Mouse (Mus musculus): ENCODE data around the gene Rpa1. TPM values are rescaled to one million over a fixed set of nuclear protein-coding genes. Genes with fewer than 3 reads are reported as not detected.
"Not testable (repeated sequence)": the region's sequence is repeated elsewhere in the genome, so short reads cannot be mapped to it uniquely, and the experiment has no call there.

Rpa1 gene
- 145 and 158 TPM in 2 replicates for polyA plus RNA-seq (2015; fragmentation: Nextera tagmentation; extraction: Ambion mirVana)

DNA sequence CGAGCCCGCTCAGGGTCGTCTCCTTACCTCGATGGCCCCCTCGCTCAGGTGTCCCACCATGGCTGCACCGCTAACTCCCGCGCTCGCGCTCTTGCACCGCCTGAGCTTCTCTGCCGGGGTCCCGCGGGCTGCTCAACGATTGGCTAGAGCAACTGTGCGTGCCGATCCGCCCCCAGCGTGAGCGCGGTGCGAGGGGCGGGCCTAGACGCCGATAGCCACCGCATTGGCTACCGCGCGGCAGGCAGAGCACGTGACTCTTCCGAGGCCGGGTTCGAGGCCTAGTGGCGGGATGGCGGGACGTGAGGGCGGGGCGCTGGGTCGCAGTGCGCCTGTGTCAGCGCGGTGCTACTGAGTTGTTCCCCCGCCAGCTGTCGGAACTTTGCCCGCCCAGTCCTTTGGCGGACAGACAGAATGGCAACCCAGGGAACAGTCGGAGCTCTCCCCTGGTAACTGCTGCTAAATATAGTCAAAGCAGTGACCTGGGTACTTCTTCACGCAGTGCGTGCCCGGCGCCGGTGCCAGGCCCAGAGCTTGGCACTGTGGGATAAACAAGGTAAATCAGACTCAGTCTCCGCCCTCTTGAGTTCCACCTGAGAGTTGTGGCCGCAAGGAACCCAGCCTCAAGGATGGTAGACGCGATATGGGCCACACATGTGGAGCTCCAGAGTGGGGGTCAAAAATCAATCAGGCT, at the start of gene Rpa1, which contains the start of gene Smyd4:
Gene Rpa1 (minus strand): TSS at position 126 of the 691 bp plus-strand sequence.
Gene Smyd4 (plus strand): TSS at position 235 of the 691 bp plus-strand sequence.
- DNase-seq (ENCODE audit: low spot score) = peak; percentile 98

DNA sequence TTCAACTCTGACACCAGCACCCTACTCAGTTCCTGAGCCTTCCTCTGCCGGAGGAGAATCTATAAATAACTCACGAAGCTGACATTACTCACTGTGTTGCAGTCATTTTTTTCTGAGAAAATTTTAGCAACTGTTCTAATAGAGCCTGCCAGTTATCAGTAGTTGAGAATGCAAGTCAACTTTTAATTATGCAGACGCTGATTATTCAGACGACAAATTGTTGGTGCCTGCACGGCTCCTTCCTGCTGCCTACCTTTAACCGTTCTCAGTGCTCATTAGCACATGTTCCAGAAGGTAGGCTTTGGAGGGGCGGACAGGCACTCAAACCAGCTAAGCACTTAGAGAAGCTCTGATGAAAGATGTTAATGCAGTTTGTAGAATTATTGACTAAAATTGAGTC, 49.3 kb upstream of the Rpa1 start:
- DNase-seq (ENCODE audit: low spot score) = no peak

DNA sequence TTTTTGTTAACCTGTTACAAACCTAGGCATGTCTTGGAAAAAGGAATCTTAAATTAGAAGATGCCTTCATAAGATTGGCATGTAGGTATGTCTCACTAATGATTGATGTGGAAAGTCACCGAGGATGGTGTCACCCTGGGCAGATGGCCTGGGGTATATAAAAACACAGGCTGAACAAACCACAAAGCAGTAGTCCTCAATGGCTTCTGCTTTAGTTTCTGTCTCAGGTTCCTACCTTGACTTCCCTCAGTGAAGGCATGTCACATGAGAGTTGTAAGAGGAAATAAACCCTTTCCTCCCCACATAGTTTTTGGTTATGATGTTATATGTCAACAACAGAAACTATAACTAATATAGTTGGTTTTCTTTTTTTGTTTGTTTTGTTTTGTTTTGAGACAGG, 47.5 kb upstream of the Rpa1 start:
- no peak for DNase-seq (ENCODE audit: low spot score)

DNA sequence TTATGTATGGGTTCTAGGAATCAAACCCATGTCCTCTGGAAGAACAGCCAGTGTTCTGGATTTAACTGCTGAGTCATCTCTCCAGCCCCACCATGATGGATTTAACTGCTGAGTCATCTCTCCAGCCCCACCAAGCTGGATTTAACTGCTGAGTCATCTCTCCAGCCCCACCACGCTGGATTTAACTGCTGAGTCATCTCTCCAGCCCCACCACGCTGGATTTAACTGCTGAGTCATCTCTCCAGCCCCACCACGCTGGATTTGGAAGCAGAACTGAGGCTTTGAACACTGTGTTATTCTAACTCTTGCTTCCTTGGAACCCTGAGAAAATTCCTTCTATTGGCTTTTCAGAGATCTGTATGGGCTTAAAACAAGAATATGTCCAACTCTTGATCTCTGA, 35.4 kb upstream of the Rpa1 start:
- DNase-seq (ENCODE audit: low spot score) = not testable (repeated sequence)

DNA sequence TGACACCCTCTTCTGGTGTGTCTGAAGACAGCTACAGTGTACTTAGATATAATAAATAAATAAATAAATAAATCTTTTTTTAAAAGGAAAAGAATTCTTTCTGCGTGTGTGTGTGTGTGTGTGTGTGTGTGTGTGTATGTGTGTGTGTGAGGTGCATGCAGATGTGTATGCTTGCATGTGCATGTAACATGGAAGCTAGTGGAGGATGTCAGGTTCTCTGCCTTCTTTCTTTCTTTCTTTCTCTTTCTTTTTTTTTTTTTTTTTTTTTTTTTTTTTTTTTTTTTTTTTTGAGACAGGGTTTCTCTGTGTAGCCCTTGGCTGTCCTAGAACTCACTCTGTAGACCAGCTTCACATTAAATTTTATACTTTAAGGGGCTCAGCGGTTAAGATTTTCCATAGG, 30.7 kb upstream of the Rpa1 start:
- not testable (repeated sequence) for DNase-seq (ENCODE audit: low spot score)

DNA sequence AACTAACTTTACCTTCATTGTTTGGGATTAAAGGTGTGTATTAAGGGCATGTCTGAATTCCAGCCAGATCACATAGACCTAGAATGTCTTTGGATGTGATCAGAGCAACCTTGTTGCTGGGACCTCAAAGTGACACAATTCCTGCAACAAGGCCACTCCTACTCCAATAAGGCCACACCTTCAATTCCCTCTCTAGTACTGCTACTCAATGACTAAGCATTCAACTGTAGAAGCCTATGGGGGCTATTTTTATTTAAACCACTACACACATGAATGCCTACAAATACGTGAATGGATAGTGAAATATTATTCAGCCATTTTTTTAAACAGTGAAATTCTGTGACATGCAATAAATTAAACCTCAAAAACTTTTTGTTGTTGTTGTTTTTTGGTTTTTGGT, 29.0 kb upstream of the Rpa1 start:
- DNase-seq (ENCODE audit: low spot score) = no peak

DNA sequence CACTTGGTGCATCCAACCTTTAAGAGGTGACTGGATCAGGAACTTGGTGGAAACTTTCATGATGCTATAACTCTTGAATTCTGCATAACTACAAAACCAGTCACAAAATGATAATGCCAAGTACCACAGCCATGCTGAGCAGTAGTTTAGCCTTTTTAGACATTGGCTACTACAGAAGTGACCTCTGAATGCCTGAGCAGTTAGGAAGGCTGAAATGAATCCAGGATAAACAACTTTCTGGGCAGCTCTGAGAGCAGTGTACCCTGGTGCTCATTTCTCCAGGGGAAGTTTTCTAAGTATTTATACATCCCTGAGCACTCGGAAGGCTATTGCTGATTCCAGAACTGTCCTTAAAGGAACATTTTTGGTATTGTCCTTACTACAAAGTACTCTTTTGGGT, 7.4 kb upstream of the Rpa1 start:
- no peak for DNase-seq (ENCODE audit: low spot score)

DNA sequence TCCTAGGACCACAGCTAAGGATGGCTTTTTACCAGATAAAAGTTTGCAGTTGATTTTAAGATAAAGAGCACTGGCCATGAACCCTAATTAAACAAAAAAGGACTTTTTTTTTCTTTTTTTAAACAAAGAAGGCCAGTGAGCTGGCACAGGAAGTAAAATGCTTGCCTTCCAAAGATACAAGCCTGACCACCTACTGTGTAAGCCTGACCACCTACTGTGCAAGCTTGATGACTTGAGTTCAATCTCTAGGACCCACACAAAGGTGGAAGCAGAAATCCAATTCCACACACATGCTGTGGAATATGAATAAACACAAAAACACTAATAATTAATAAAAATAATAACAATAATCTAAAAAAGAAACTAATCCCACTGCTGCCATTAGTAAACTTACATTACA, 3.1 kb upstream of the Rpa1 start:
- no peak for DNase-seq (ENCODE audit: low spot score)

DNA sequence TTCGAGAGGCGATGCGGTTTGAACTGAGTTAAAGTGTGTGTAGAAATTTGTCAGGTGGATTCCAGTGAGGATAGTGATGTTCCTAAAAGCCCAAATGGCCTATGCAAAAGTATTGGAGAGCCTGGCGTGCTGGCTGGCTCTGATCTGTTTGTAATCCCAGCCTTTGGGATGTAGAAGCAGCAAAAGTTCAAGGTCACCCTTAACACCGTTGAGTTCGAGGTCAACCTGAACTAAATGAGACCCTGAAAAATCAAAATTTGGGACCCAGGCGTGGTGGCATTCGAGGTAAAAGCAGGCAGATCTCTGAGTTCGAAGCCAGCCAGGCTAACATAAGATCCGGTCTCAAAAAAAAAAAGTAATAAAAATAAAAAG, 752 bp upstream of the Rpa1 start:
- DNase-seq (ENCODE audit: low spot score) = no peak

DNA sequence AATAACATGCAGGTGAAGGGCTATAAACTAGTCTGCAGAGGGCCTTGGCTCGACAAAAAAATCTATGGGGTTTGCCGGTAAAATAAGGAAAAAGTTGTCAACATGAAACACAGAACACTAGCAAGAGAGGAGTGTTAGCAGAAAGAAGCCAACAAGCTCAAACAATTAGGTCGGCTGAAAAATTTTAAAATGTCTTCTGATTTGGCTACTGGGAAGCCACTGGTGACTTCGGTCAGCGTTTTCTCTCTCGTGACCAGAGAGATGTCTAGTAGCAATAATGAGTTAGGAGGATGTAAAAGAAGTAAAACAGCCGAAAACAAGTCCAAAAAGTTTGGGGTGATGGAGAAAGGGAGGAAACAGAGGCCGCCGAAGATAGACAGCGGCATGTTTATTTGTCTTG, 528 bp downstream of the Rpa1 start:
- DNase-seq (ENCODE audit: low spot score) = no peak

DNA sequence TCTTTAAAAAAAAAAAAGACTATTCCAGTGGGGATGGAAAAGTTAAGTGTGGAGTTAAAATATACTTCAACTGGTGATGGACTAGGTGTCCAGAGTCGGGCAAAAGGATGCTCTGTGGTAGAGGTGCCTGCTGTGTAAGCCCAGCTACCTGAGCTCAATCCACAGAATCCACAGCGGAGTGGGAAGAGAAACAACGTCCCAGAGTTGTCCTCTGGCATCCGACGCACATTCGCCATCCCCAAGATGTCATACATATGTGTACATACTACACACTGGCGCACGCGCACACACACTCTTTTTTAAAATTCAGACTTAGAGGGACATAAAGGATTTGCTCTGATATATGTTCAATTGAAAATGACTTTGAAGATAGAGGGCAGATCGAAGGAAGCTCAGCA, 937 bp downstream of the Rpa1 start:
- no peak for DNase-seq (ENCODE audit: low spot score)

DNA sequence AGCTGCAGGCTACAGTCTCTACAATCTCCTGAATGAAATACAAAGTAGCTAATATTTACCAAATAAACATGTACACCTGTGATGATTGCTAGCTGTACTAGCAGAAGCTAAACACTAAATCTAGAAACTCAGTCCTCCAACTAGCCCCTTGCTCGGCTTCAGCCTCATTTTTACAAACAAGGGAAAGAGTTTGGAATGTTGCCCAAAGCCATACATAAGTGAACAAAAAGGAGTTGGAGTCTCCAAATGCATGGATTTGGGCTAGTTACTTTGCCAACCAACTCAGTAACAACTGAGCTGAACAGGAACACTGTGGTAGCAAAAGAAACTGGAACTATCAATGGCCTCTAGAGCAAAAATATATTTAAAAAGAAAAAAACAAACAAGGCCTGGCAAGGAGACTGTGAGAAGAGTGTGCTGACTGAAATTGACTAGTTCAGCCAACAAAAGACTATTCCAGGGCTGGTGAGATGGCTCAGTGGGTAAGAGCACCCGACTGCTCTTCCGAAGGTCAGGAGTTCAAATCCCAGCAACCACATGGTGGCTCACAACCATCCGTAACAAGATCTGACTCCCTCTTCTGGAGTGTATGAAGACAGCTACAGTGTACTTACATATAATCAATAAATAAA, 1.5 kb downstream of the Rpa1 start:
- no peak for DNase-seq (ENCODE audit: low spot score)

DNA sequence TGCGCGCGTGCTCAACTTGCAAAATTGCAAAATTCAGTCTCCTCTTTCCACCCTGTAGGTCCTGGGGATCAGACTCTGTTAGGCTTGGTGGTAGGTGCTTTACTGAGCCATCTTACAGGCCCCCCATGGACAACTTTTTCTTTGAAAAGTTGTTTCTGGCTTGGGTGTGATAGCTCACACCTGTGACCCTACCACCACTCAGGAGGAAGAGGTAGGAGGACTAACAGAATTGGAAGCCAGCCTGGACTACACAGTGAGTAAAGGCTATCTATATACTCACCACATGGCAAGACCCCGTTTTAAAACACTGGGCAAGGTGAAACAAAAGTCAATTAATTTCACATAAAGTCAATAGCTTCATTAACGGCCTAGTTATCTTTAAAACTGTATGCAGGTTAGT, 3.4 kb downstream of the Rpa1 start:
- no peak for DNase-seq (ENCODE audit: low spot score)

DNA sequence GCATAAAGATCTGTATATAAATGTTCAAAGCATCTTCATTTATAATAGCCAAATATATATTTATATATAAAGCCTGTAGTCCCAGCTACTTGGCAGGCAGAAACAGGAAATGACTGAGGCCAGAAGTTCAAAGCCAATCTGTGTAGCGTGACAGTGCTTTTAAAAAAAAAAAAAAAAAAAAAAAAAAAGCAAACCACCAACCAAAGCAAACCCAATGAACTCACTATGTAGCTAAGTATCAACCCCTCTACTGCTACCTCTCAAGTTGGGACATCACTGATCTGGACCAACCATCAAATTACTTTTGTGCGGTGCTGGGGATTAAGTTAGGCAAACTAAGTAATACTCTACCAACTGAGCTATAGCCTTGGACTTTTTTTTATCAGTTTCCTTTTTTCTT, 4.0 kb downstream of the Rpa1 start:
- DNase-seq (ENCODE audit: low spot score) = peak; percentile 45

DNA sequence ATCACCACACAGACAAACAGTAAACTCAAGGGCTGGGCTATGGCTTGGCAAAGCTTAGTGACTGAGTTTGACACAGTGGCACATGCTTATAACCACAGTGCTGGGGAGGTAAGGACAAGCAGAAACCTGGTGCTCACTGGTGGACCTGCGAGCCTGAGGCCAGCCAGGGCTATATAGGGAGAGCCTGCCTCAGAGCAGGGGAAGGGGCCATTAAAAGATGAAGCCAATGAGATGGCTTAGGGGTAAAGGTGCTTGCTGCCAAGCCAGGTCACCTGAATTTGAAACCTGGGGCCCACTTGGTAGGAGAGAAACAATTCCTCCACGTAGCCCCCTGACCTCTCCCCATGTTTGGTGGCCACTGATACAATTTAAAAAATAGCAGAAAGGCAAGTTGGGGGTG, 5.0 kb downstream of the Rpa1 start:
- DNase-seq (ENCODE audit: low spot score) = no peak

DNA sequence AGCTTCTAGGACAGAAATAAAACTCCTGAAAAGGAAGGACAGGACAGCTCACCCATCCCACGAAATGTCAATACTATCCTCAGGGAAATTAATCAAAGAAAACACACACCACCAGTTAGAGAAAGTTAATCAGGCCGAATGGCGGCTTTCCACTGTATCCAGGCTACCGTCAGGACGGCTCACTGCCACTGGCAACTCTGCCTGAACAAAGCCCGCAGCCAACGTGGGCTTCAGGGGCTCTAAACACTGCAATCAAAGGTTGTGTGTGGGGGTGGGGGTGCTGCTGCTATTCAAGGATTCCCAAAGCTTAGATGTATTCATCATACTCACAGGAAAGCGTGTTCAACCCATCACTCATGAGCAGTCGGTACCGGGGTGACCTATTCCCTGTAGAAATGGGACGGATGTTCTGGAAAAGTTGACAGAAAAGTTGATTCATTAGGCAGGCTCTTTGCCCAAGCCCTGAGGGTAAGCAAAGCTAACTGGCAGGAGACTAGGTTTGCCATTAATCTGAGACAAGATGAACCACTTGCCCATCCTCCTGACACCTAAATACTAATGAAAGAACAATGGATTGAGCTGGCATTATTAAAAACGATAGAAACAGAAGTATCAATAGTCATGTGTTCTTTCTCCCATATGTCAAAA, 7.3 kb downstream of the Rpa1 start:
- no peak for DNase-seq (ENCODE audit: low spot score)

DNA sequence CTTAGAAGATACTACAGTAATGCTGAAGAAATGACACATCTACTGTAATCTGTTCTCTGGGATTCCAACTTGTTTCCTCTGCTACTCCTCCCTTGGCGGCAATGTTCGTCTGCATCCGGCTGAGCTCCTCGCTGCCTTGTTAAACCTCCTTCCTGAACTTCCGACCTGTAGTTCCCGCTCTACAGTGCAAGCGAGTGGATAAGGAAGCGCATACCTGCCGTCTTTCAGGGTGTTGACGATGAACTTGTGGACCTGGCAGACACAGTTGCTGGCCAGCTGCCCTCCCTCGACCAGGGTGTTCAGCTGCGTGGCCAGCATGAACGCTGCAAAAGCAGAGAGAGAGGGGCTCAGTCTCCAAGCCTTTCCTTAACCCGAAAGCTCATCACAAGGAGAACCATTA, 8.0 kb downstream of the Rpa1 start:
- no peak for DNase-seq (ENCODE audit: low spot score)

DNA sequence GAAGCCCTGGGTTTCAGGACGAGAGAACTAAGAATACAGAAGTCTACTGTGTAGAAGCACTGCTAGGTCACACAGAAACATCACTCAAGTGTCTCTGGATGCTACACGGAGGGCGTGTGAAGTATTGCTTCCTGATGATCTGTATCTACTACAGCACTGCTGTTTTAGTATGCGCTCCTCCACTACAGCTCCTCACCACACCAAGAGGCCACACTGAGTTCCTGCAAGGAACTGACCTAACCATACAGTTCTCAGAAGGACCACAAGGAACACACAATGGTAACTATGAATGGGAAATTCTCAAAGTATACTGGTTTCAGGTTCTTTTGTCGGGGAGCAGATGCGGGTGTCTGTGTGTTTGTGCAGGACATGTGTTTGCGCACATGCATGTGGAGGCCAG, 10.9 kb downstream of the Rpa1 start:
- DNase-seq (ENCODE audit: low spot score) = no peak

DNA sequence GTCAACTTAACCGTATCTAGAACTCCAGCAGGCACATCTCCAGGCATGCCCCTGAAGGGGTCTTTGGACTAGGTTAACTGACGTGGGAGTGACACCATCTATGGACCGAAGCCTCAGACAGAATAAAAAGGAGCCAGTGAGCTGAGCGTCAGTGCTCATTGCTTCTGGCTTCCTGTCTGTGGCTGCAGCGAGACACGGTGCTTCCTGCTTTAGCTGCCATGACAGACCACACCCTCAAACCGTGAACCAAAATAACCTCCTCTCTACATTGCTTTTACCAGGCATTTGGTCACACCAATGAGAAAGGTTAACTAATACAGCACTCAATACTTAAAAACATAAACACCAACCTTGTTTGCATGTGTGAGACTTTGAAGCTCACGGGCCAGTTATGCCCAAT, 11.4 kb downstream of the Rpa1 start:
- DNase-seq (ENCODE audit: low spot score) = peak; percentile 57

DNA sequence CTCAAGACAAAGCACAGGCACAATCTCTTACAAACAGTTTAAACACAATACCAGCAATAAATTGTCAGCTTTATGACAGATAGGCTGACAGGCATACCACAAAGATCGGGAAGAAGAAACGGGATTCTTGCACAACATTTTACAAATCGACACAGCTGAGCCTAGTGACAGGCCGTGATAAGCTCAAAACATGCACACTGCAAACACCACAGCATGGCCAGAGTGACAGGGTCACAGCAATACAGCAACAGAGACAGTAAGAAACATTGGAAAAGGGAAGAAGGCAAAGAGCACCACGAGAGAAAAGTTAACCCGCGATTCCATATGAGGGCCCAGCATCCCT, 22.2 kb downstream of the Rpa1 start:
- no peak for DNase-seq (ENCODE audit: low spot score)

DNA sequence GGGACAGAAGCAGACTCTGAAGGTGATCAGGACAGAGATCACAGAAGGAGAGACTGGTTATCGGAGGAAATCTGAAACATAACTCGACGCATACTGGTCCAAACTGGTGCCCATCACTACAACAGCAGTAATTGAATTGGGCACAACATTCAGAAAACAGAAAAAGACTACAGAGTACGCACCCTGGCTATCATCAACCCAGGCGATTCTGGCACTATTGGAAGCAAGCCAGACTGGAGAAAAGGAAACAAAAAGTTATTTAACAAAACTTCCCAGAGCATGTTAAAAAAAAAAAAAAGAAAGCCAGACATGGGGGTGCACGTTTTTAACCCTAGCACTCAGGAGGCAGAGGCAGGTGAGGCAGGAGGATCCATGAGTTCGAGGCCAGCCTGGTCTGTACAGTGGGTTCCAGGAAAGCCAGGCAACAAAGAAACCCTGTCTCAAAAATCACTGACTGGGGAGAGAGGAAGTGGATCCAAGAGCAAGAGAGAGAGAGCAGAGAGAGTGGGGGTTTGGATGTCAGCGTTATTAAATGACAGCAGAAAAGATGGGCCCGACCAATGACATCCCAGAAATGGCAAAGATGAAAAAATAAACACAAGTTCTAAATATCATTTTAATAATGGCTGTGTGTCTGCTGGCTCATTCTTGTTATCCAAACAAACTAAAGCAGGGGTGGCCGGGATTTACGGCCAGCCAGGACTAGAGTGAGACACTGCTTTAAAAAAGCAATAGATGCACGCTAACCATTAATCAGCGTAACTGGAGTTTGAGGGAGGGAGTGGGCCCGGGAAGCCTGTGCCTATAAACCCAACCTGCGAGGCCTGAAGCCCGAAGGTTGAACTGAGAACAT, 22.8 kb downstream of the Rpa1 start:
- no peak for DNase-seq (ENCODE audit: low spot score)

DNA sequence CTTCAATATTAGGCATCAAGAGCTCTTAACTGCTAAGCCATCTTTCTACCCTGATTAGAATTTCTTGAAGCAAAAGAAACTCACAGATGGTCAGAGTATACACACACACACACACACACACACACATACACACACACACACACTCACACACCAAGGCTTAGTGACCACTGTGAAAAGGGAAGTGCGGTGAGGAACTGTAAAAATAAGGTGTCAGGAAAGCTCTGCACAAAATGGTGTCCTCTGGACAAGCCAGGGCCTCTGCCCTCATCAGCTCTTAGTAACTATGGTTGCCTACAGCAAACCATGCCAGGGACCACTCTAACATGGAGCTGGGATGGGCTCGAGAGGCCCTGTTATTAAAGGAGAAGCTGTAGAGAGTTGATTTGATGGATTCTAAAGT, 23.7 kb downstream of the Rpa1 start:
- DNase-seq (ENCODE audit: low spot score) = no peak

Measured in thymus, postnatal 0 days (tissue).